Mouse (Mus musculus): ENCODE data around the gene Gm21761. TPM values are rescaled to one million over a fixed set of nuclear protein-coding genes. Genes with fewer than 3 reads are reported as not detected.
"Not testable (repeated sequence)": the region's sequence is repeated elsewhere in the genome, so short reads cannot be mapped to it uniquely, and the experiment has no call there.

The Gm21761 gene
- polyA plus RNA-seq, 1 experiment from 2014 or later: not detected

DNA sequence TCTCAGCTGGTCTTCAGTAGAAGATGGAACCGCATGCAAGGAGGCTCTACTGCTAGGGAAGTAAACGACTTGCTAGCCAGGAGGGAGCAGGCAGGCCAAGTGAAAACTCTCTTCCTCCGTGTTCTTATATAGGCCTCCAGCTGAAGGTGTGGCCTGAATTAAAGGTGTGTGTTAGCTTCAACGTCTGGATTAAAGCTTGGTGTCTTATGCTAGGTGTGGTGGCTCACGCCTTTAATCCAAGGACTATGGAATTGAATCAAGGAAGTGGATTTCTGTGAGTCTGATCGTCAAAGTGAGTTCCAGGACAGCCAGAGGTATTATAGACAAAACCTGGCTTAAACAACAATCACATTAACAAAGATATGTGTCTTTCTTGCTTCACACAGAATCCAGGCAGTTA is 21.6 kb upstream of the Gm21761 start, which contains the start of gene B020031M17Rik:
B020031M17Rik (minus strand) TSS at position 101 of the 400 bp plus-strand sequence.
- ATAC-seq (replicated peaks; ENCODE audit: insufficient number of reproducible peaks, low FRiP score, low TSS enrichment, low read depth); H3K9me3 ChIP-seq (replicated peaks; ENCODE audit: control insufficient read depth, low read length); DNase-seq (ENCODE audit: low spot score): not testable (repeated sequence)

DNA sequence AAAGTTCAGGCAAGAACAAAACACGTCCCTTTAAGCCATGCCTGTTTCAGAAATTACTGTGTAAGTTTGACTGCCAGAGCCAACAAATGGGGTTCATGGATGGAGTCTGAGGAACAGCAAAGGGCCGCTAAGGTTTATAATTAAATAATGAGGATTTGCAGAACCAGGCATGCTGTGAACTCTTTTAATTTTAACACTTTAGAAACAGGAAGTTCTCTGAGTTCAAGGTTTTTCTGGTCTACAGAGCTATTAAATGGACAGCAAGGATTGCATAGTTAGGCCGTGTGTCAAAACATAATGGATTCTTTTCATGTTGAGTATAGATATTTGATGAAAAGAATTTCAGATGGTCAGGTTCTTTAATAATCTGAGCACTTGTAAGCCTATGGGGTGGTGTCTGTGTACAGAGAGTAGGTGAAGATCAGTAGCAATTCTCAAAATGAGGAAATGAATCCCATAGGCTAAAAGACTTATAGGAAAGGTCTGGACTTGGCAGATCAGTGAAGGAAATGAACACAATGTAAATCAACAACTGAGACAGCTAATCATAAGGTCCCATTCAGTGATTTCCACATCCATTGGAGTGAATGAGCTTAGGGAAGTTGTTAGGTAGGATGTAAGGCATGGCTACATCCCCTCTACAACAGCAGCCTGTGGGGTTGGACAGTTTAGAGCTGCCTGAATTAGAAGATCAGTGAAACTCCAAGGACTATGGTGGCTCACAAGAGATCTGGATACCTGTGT is 4.3 kb downstream of the Gm21761 start:
- H3K27me3 ChIP-seq (ENCODE audit: control insufficient read depth, insufficient read depth, low read length); ATAC-seq (replicated peaks; ENCODE audit: insufficient number of reproducible peaks, low FRiP score, low TSS enrichment, low read depth); H3K27ac ChIP-seq (replicated peaks; ENCODE audit: low read depth, low read length); H3K4me1 ChIP-seq (ENCODE audit: control insufficient read depth, insufficient read depth, low read length); H3K9ac ChIP-seq (replicated peaks; ENCODE audit: low read length); H3K9me3 ChIP-seq (replicated peaks; ENCODE audit: control insufficient read depth, low read length); DNase-seq (ENCODE audit: low spot score); H3K4me2 ChIP-seq (ENCODE audit: low read depth, low read length); H3K36me3 ChIP-seq (replicated peaks; ENCODE audit: control insufficient read depth, insufficient read depth, low read depth, low read length); H3K4me3 ChIP-seq (ENCODE audit: low read depth, low read length): not testable (repeated sequence)
- 67% methylated on average over 2 of the region's 3 CpGs for WGBS

More for the DNA sequence above, 21.6 kb upstream of the Gm21761 start, which contains the start of gene B020031M17Rik:
- H3K36me3 ChIP-seq (replicated peaks; ENCODE audit: control insufficient read depth, insufficient read depth, low read depth, low read length); H3K4me3 ChIP-seq (ENCODE audit: low read depth, low read length); H3K9ac ChIP-seq (replicated peaks; ENCODE audit: low read length); H3K27ac ChIP-seq (replicated peaks; ENCODE audit: low read depth, low read length); H3K27me3 ChIP-seq (ENCODE audit: control insufficient read depth, insufficient read depth, low read length); H3K4me1 ChIP-seq (ENCODE audit: control insufficient read depth, insufficient read depth, low read length); H3K4me2 ChIP-seq (ENCODE audit: low read depth, low read length): not testable (repeated sequence)
- WGBS: 75% methylated on average over 3 of the region's 6 CpGs

DNA sequence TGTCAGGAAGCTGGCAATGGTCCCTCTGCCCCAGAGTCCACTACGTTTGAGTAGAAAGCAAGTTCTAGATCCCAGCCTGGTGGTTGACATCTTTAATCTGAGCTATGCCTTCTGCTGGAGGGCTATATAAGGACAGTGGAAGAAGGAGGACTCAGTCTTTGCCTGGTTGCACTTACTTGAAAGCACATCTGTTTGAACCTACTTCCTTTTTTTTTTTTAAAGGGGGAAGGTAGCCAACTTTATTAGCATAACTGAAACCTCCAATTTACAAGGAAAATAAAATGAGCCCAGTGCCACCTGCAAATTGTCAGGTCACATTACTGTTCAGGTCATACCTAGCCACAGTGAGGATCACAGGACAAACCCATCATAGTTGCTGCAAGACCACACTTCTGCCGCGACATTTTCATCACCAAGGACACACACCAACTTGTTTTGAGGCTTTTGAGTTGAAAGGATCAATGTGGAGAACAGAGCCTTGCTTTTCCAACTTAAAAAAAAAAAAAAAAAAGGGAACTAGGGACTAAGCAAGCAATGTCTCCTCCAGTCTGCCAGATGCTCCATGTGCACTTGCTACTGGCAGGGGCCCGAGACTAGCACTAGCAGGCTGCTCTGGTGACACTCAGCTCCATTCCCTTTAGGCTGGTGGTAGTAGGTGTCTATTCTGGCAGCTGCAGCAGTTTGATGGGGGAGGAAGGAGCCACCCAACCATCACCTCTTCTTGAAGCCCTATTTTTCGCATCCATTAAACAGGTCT is 11.9 kb downstream of the Gm21761 start:
- H3K27ac ChIP-seq (replicated peaks; ENCODE audit: low read depth, low read length); H3K27me3 ChIP-seq (ENCODE audit: control insufficient read depth, insufficient read depth, low read length); ATAC-seq (replicated peaks; ENCODE audit: insufficient number of reproducible peaks, low FRiP score, low TSS enrichment, low read depth); H3K9ac ChIP-seq (replicated peaks; ENCODE audit: low read length); DNase-seq (ENCODE audit: low spot score); H3K4me3 ChIP-seq (ENCODE audit: low read depth, low read length); H3K9me3 ChIP-seq (replicated peaks; ENCODE audit: control insufficient read depth, low read length); H3K36me3 ChIP-seq (replicated peaks; ENCODE audit: control insufficient read depth, insufficient read depth, low read depth, low read length); H3K4me1 ChIP-seq (ENCODE audit: control insufficient read depth, insufficient read depth, low read length); H3K4me2 ChIP-seq (ENCODE audit: low read depth, low read length): not testable (repeated sequence)
- 80% methylated on average over 4 of the region's 5 CpGs for WGBS

DNA sequence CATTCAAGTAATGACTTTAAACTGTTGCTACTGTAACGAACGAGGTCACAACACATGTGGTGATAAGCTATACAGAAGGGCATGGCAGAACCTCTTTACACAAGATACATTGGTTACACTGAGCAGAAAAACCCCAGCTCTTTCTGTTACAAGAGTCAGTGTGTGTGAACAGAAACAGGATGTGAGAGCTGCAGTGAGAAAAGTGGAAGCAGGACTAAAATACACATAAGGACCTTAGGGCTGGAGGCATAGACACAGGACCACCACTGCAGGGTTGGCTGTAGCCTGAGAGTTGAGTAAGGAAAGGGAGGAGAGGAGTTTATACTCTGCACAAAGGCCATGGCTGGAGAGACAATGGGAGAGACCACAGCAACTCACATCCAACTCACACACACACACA is 12.6 kb downstream of the Gm21761 start:
- H3K9me3 ChIP-seq (replicated peaks; ENCODE audit: control insufficient read depth, low read length); ATAC-seq (replicated peaks; ENCODE audit: insufficient number of reproducible peaks, low FRiP score, low TSS enrichment, low read depth); H3K4me3 ChIP-seq (ENCODE audit: low read depth, low read length); DNase-seq (ENCODE audit: low spot score); H3K27me3 ChIP-seq (ENCODE audit: control insufficient read depth, insufficient read depth, low read length); H3K4me1 ChIP-seq (ENCODE audit: control insufficient read depth, insufficient read depth, low read length); H3K36me3 ChIP-seq (replicated peaks; ENCODE audit: control insufficient read depth, insufficient read depth, low read depth, low read length); H3K9ac ChIP-seq (replicated peaks; ENCODE audit: low read length); H3K4me2 ChIP-seq (ENCODE audit: low read depth, low read length); H3K27ac ChIP-seq (replicated peaks; ENCODE audit: low read depth, low read length): not testable (repeated sequence)
- 71% methylated on average over 2 of the region's 2 CpGs for WGBS

DNA sequence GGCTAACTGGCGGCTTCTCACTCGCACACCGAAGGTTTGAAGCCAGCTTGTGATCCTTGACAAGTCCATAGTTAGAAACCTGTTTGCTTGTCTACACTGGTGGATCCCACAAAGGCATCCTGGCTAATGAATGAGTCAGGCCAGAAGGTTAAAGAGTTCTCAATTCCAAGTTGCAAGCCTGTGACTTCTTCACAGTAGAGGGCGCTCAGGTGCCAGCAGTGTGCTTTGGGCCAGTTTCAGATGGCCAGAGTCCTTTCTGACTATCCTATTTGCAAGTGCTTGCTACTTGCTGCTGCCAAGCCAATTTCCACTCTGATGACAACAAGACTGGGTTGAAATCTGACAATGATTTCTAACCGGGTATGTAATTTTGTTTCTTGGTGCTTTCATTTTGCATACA is 30.5 kb downstream of the Gm21761 start:
- H3K9ac ChIP-seq (replicated peaks; ENCODE audit: low read length); H3K27ac ChIP-seq (replicated peaks; ENCODE audit: low read depth, low read length); H3K27me3 ChIP-seq (ENCODE audit: control insufficient read depth, insufficient read depth, low read length); H3K4me1 ChIP-seq (ENCODE audit: control insufficient read depth, insufficient read depth, low read length); H3K4me3 ChIP-seq (ENCODE audit: low read depth, low read length); DNase-seq (ENCODE audit: low spot score); ATAC-seq (replicated peaks; ENCODE audit: insufficient number of reproducible peaks, low FRiP score, low TSS enrichment, low read depth); H3K36me3 ChIP-seq (replicated peaks; ENCODE audit: control insufficient read depth, insufficient read depth, low read depth, low read length); H3K9me3 ChIP-seq (replicated peaks; ENCODE audit: control insufficient read depth, low read length); H3K4me2 ChIP-seq (ENCODE audit: low read depth, low read length): not testable (repeated sequence)
- WGBS: 67% methylated on average over 4 of the region's 5 CpGs

DNA sequence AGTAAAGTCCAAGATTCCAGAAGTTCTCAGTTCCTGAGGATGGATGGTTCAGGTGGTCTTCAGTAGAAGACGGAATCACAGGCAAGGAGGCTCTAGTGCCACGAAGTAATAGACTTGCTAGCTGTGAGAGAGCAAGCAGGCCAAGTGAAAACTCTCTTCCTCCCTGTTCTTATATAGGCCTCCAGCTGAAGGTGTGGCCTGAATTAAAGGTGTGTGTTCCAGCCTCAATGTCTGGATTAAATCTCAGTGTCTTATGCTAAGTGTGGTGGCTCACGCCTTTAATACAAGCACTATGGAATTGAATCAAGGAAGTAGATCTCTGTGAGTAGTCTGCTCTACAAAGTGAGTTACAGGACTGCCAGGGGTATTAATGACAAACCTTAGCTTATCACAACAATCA is 34.4 kb downstream of the Gm21761 start, which contains the start of gene Tcstv1:
Tcstv1 (minus strand) TSS at position 101 of the 400 bp plus-strand sequence.
- H3K36me3 ChIP-seq (replicated peaks; ENCODE audit: control insufficient read depth, insufficient read depth, low read depth, low read length); ATAC-seq (replicated peaks; ENCODE audit: insufficient number of reproducible peaks, low FRiP score, low TSS enrichment, low read depth); H3K4me3 ChIP-seq (ENCODE audit: low read depth, low read length); DNase-seq (ENCODE audit: low spot score); H3K4me2 ChIP-seq (ENCODE audit: low read depth, low read length); H3K9me3 ChIP-seq (replicated peaks; ENCODE audit: control insufficient read depth, low read length); H3K4me1 ChIP-seq (ENCODE audit: control insufficient read depth, insufficient read depth, low read length); H3K27ac ChIP-seq (replicated peaks; ENCODE audit: low read depth, low read length); H3K27me3 ChIP-seq (ENCODE audit: control insufficient read depth, insufficient read depth, low read length); H3K9ac ChIP-seq (replicated peaks; ENCODE audit: low read length): not testable (repeated sequence)
- 84% methylated on average over 3 of the region's 3 CpGs for WGBS

DNA sequence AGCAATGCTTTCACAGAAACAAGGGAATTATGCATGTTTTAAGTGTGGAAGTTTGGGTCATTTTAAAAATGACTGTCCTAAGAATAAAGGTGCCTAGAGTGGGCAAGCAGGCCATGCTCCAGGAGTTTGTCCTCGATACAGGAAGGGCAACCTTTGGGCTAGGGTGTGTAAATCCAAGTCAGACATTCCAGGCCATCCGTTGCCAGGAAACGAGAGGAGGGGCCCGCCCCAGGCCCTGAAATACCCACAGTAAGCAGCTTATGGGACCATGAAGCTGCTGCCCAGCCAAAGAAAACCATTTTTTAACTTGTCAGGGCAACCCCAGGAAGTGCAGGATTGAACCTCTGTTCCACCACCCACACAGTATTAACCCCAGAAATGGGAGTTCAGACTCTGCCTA is 42.2 kb downstream of the Gm21761 start:
- not testable (repeated sequence) for H3K9ac ChIP-seq (replicated peaks; ENCODE audit: low read length); H3K4me2 ChIP-seq (ENCODE audit: low read depth, low read length); H3K4me3 ChIP-seq (ENCODE audit: low read depth, low read length); H3K27ac ChIP-seq (replicated peaks; ENCODE audit: low read depth, low read length); DNase-seq (ENCODE audit: low spot score); H3K36me3 ChIP-seq (replicated peaks; ENCODE audit: control insufficient read depth, insufficient read depth, low read depth, low read length); ATAC-seq (replicated peaks; ENCODE audit: insufficient number of reproducible peaks, low FRiP score, low TSS enrichment, low read depth); H3K27me3 ChIP-seq (ENCODE audit: control insufficient read depth, insufficient read depth, low read length); H3K9me3 ChIP-seq (replicated peaks; ENCODE audit: control insufficient read depth, low read length); H3K4me1 ChIP-seq (ENCODE audit: control insufficient read depth, insufficient read depth, low read length)
- WGBS: 36% methylated on average over 4 of the region's 4 CpGs

Measured in embryonic facial prominence, embryonic 11.5 days (tissue).